Mouse (Mus musculus) kidney, adult 8-10 months (tissue): ENCODE results near the gene Gm21060.
"Not testable (repeated sequence)": the region's sequence is repeated elsewhere in the genome, so short reads cannot be mapped to it uniquely, and the experiment has no call there.

Experiments
- DNase-seq, 2 experiments: peaks; one replicate each; pipeline ENCODE4 v3.0.0; 2022

Gene Gm21060

DNA sequence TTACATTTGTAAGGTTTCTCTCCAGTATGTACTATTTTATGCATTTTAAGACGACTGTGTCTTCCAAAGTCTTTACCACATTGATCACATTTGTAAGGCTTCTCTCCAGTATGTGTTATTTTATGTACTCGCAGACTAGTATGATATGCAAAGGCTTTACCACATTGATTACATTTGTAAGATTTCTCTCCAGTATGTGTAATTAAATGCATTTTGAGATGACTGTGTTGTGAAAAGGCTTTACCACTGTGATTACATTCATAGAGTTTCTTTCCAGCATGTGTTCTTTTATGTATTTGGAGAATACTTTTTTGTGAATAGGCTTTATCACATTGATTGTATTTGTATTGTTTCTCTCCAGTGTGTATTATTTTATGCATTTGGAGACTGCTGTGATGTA is at the start of gene Gm21060:
Gm21060 (minus strand) TSS at position 101 of the 400 bp plus-strand sequence.
- DNase-seq = no peak

DNA sequence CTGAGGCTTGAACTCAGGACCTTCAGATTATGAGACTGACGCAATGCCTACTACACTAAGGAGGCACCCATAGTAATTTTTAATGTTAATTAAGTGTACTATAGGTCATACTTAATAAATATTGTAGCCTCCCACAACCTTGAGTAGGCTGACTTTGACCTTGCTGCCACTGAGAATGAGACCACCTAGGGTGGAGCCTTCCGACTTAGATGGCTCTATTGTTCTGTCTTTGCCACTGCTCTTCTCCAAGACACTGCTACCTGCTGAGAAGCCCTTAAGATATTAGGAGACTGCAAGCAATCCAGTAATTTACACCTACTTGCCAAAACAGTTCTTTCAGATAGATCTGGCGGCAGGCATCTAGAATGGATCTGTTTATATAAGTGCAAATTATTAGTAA is 24.0 kb upstream of the Gm21060 start:
- DNase-seq = not testable (repeated sequence)

DNA sequence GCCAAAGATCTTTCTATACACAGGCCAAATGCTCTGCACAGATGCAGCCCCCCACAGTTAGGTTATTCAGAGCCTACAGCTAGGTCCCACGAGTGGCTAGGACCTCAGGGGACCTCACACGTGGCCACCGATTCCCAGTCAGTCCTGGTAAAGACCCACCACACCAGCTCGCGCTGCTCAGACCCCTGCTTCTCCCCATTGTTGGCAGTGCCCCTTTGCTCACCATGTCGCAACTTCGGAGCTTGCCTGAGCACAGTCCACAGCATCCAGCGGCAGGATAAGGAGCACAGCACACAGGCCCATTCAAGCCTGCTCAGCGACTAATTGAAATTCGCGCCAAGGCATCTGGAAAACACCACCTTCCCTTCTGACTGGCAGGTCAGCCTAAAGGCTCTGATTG is 16.3 kb upstream of the Gm21060 start:
- not testable (repeated sequence) for DNase-seq

DNA sequence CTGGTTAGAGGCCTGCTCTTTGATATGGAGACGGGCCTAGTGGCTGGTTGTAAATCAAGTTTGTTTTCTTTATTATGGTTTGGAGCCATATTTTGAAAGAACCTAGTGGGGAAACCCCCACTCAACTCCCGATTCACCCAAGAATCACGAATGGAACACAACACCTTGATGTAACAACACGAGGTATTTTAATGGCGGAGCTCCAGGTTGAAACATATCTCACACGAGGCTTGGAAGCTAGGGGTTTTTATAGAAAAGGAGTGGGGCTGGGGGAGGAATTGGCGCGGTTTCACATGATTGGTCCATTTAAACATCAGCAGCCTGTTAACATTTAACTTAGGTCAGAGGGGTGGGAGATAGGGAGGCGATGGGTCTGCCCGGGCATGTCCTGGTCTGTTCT is 15.5 kb upstream of the Gm21060 start:
- DNase-seq = not testable (repeated sequence)

DNA sequence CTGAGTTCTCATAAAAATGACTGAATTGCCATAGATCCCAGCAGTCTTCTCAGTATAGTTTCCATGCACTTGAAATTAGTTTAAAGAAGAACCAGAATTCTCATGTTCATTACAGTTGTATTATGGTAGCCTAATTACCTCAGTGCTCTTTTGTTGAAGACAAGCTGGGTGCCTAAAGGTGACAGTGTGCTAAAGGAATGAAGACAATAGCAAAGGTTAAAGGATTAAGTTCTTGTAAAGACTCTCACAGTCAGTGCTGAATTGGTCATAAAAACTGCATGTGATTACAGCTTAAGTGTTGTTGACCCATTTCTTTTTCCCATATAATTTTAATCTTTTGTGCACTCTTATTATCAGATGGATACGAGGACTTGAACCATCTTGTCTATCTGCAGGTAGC is 11.2 kb upstream of the Gm21060 start:
- not testable (repeated sequence) for DNase-seq

DNA sequence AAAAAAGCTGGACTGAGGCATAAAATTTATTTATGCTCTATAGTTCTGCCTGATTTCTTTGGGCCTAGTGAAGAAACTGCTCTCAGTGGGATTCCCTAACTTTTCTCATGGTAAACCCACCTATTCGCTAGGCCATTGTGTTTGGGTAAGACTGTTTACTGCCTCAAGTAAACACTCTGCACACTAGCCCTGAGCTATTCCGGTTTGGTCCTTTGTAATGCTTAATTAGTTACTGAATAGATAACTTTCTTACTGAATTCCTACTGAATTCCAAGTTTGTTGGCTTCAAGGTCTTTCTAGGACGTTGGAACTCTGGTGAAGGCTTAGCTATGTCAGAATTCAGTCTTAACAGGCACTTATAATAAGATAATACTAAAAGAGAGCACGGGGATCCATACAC is 11.8 kb downstream of the Gm21060 start:
- DNase-seq = not testable (repeated sequence)

DNA sequence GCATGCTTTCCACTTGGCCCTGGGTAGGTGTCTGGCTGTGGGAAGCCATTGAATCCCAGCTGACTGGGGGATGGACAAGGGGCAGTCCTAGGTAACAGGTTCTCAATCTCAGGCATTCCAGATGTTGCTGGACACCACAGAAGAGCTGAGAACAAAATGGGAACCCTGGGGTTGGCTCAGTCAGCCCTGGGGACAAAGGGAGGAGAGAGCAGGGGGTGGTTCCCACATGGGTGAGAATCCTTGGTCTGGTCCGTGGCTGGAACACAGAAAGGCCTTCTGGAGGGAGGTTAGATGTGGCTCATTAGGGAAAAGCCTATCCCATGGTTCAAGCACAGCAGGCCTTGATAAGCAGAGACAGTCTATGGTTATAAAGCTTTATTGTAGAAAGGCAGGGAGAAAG is 13.3 kb downstream of the Gm21060 start:
- no peak for DNase-seq

DNA sequence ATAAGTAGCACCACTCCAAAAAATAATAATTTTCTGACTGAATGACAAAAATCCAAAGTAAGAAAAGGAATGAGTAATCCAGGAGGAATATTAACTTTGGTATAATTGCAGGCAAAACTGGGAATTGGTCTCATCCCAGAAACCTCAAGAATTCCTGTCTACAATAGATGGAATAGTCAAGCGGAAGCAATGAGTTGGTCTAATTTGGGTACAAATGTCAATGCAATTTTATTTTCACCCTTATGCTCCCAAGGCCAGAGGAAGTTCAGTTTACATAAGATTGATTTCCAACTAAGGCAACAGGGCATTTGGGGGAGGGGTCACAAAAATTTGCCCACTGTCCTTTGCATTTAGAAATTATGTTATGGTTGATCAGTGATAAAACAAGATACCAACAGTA is 21.4 kb downstream of the Gm21060 start:
- no peak for DNase-seq

DNA sequence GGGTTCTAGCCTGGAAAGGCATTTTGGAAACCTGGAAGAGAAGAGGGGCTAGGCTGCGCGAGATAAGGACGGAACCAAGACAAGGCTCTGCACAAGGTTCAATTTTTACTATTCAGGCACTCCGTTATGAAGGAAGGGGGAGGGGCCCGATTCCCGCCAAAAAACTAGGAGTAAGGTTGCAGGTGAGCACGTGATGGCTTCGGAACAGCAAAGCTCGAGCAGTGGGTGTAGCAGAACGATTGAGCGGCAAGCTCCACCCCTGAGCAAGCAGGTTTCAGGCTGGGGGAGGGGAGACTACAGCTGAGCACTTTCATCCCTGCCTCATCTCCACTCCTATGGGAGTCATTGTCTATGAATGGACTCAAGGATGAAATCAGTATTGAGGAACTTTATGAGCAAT is 27.7 kb downstream of the Gm21060 start:
- DNase-seq = not testable (repeated sequence)

DNA sequence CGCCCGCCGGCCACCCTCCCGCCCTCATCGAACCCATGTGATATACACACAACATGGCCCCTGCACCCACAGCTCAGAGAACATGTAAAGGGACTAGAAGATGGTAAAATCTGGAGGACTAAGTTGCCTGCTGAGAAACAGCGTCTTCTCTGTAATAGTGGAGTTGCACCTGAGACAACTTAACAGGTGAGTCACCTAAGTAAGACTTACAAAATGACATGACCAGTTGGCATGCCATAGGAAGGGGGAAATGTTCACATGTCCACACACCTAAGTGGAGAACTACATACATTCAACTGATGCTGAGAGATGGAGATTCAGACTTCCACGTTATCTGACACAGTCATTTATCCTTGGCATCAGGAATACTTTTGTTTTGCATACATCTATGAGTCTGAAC is 29.7 kb downstream of the Gm21060 start:
- DNase-seq = no peak

DNA sequence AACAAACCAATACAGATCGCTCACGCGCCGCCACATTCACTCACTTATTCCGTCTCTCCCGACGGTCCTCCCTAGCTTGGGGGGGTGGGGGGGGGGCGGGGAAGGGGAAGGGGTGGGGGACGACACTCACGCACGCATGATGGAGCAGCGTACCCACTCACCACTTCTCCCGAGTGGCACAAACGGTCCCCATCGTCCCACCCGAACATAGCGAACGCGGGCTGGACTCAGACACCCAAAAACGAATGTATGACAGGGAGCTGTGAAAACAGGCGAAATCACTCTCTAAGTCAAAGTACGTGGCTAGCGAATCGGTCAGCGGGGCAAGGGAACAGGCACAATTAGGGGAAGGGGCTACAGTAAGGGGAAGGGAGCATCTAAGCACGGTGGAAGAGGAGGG is 30.2 kb downstream of the Gm21060 start:
- no peak for DNase-seq

DNA sequence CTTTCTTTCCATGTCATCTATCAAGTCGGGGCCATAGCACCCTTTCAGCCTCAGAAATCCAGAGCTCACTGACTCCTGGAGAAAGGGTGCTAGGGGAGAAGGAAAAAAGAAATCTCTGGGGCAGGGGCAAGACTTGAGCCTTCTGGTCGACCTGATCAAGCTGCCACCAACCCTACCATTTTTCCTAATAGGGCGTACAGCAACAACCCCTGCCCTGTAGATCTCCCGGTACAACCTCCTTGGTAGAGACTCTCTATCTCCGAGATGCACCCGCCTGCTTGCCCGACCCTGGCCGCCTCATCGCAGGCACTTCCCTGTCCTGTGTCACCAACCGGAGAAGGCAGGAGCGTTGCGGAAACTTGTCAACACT is 30.6 kb downstream of the Gm21060 start:
- DNase-seq = peak; percentile 12 to 16

DNA sequence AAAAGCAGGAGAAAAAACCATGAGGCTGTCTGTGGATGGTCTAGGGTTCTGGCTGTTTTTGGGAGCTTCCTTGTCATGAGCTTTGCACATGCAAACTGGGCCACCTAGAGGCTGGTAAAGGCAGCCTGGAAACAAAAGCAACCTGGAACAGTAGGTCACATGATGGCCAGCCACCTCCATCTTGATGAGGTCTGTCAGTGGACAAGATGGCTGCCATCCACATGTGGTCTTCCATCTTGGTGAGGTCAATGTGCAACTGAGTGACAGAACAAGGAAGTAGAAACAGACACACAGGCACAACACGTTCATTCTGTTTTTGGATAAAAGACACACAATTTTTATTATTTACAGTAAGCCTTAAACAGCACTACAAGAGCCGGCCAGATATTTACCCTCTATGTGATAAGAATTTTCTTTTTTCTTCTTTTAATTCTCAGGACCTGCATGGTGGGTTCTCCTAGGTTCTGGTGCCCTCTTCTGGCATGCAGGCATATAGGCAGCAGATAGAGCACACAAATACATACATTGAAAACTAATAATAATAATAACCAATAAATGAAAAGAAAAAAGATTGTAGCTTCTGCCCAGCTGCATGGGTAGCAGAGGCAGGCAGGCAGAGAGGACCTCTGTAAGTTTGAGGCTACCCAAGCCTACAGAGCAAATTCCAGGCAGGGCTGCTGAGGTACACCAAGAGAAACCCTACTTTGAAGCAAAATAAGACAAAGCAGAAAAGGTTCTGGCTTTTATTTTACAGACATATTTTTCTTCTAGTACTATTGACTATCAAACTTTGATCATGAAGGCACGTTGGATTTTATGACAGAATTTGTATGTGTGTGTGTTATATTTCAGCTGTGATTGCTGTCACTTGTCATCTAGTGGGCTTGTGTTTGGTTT is 31.3 kb downstream of the Gm21060 start:
- DNase-seq = peak; percentile 61 to 66

DNA sequence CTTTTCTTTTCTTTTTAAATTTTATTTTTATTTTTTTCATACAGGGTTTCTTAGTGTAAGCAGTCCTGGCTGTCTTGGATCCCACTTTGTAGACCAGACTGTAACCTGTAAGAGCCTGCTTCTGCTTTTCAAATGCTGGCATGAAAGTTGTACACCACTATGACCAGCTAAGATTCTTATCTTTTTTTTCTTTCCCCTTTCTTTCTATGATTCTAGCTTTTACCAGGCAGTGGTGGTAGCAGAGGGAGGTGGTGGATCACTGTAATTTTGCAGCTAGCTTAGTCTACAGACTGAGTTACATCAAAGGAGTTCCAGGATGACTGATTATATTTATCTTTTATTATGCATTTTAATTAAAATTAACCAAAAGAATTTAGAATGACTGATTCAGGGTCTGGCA is 31.9 kb downstream of the Gm21060 start:
- no peak for DNase-seq

DNA sequence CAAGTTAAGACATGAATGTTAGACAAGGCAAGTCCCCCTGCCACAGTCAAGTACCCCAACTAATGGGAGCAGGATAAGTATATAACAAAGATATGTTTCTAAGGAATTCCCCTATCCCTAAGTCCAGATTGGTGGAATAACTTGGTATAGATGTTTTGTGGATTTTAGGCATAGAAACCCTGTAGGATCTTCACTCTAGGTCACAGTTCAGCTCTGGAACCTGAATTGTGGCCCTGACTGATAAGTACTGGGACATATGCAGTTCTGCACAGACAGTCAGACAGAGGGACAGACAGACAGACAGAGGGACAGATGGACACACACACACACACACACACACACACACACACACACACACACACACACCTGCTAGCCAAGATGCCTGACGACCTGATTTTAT is 32.6 kb downstream of the Gm21060 start:
- no peak for DNase-seq

DNA sequence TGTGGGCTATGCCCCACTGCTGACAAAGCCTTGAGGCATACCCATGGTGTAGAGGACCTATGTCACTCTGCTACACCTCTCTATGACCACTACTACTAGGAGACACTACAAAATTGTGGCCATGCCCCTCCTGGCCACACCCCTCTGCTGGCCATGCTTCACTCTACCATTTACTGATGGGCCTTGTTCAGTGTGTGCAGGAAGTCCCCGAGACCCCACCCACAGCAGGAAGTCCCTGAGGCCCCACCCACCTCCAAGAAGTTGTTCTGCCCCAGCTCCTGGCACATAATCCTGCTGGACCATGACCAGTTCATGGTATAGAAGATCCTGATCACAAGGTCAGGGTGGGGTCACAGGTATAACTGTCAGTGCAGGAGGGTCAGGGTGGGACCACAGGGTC is 35.6 kb downstream of the Gm21060 start:
- DNase-seq = no peak

DNA sequence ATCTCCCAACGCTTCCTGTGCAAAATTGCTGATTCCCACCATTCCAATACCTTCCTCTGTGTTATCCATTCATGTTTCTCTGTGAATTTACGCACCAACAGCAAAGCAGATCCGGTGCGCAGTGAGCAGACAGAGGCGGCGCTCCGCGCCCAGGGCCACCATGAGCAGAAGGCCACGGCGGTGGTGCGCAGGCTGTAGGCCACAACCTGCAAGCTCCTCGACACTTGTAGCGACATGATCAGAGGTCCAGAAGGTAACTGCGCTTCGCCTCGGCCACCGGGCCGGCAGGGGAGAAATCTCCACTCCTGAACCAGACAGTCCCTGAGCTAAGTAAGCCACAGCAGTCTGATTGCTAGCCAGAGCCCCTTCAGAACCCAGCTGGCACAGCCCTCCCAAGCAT is 39.1 kb downstream of the Gm21060 start:
- no peak for DNase-seq

DNA sequence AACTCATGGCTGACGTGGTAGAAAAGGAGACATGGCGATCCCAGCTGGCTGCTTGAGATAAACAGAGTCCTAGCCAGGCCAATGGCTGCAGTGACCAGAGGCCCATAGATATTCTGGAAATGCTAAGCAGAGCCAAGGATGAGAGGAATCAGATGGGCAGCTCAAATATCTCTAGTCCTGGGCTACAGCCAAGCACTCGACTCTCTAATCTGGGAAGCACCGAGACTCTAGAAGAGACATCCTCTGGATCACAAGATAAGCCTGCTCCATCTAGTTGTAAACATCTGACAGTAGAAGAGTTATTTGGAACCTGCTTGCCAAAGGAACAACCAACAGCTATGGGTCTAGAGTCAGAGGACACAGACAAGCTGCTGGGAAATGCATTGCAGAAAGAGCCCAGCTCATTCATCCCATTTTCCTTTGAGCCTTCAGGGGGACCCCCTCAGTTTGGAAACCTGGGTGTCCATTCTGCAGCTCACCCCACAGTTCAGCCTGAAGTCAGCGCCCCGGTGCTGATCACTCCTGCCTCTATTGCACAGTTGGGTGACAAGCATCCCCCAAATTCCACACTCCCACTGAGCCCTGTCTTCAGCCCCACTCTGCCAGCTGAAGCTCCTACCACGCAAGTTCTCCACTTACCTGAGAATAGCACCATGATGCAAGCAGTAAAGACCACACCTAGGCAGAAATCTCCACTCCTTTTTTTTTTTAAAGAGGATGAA is 40.5 kb downstream of the Gm21060 start:
- DNase-seq = no peak

DNA sequence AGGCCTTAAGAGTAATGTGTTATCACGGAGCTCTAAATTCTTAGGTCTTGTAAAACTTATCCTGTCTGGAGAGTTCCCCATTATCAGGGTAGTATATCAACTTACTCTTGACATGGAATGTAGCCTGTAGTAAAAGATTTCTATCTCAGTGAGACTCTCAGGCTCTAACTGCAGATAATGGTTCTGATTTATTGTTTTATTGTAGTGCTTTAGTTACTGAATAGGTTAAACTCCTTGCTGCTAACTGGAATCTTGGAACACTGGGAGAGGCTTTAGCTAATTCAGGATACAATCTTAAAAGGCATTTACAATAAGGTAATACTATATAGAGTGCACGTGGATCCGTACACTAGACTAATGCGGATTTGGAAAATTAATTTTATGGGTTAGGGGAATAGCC is 49.5 kb downstream of the Gm21060 start:
- DNase-seq = not testable (repeated sequence)
